Mouse (Mus musculus) E14TG2a.4 (cell line): ENCODE measurements at regions not wholly inside any gene's neighbourhood (a gene's known extent, or its start where the extent isn't known, plus 50 kb on each side); places are given as distances from the start of the nearest gene placed in this dataset.

ENCODE experiments used
- CTCF ChIP-seq: conservative IDR thresholded peaks from 2 replicates; pipeline ENCODE4 v1.5.1; 2014; ENCODE audit warnings: low read length
- POU5F1 ChIP-seq: IDR thresholded peaks from 2 replicates; pipeline ENCODE4 v1.6.1; 2014; ENCODE audit warnings: low read length, borderline replicate concordance

- TF ChIP-seq CTCF: no peak
- no peak for TF ChIP-seq POU5F1
Observed at GRCm38 (mm10) chr19:53464681-53465080, 64.2 kb upstream of the Dusp5 start.
